Comparison of ENCODE assay signal across 29 mouse cellular contexts in the genomic region with DNA sequence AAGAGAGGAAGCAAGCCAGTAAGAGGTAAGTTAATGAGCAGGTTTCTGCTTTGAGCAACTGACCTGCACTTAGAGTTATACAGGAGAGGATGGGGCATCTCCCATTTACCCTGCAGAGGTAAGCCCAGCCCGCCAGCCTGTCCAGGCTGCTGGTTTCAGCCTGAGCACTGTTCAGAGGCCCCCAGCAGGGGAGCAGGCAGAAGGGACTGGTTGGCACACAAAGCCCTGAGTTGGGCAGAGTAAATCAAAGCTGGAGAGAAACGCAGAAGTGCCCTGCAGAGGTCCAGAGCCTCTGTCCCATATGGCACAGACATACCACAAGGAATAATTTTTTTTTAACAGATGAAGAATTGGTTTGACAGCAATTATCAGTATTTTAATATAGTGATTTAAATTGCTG. TPM values are rescaled to one million over a fixed set of nuclear protein-coding genes. Genes with fewer than 3 reads are reported as not detected.
DNase-seq lines count a peak whose midpoint lies in the region; ATAC-seq and TF ChIP-seq lines count a peak whose summit lies in the region.
"Had no signal": no experiment of that assay in that cellular context is flagged by ENCODE, and none has a peak within 500 bp of the region (broad histone marks: within the 10 kb centered on the region; RNA-seq: fewer than 3 reads in every experiment).

No protein-coding gene starts in this region.

- no peak for TF ChIP-seq CTCF in cerebellum, adult 2 months (IDR thresholded peaks at IDR 0.05; ENCODE audit: borderline replicate concordance, insufficient read depth, low read depth, low read length)

- H3K27me3 ChIP-seq in cerebellum, adult 2 months (ENCODE audit: control insufficient read depth, insufficient read depth, low read length) = no peaks in the 10 kb centered on the region
- H3K27me3 ChIP-seq: hindbrain, embryonic 12.5 days; neural tube, embryonic 15.5 days had no signal

- H3K4me1 ChIP-seq in cerebellum, adult 2 months (ENCODE audit: control insufficient read depth, insufficient read depth, low read length) = peaks cover 25% of the 10 kb centered on the region

- intact Hi-C loops in left cerebral cortex, postnatal 4 days (cut with DNase I) = loop anchor here (10.0 kb wide), 3 partner anchors 91 to 191 kb away; no protein-coding TSS in a partner anchor

- H3K27ac ChIP-seq in cerebellum, adult 2 months (ENCODE audit: insufficient read depth, low read length) = peak overlapping the region; percentile 58
- H3K27ac ChIP-seq: embryonic facial prominence, embryonic 12.5 days; gastrocnemius, adult 2 months; heart, embryonic 15.5 days; hindbrain, embryonic 12.5 days; kidney, embryonic 15.5 days; limb, embryonic 10.5 days; limb, embryonic 15.5 days; liver, embryonic 13.5 days; neural tube, embryonic 15.5 days had no signal

- TF ChIP-seq POLR2A in cerebellum, adult 2 months (IDR thresholded peaks at IDR 0.05; ENCODE audit: borderline replicate concordance, insufficient read depth, low read length) = no peak

- no peak for ATAC-seq in megakaryocyte progenitor cell, adult 5-6 weeks (replicated peaks; ENCODE audit: poor library complexity)
- ATAC-seq: forebrain, embryonic 16.5 days; inflammation-experienced regulatory T-cells, adult 6 months; lung, postnatal 0 days had no signal

- 1% methylated on average over 2 of the region's 2 CpGs for WGBS in cerebellum, adult 2 months

- peak; percentile 84 for DNase-seq in left cerebral cortex, postnatal 4 days
- no peak for DNase-seq in left cerebral cortex, adult 18-20 months (ENCODE audit: low spot score in 2 of 2)
- peak; percentile 73 for DNase-seq in cerebellum, adult 11 months
- DNase-seq in cerebellum, adult 2 months = peak; percentile 77 to 87
- DNase-seq in cerebellum, postnatal 14 days = peak; percentile 84
- DNase-seq in kidney, adult 18-20 months = no peak
- DNase-seq in spleen, postnatal 10 days (ENCODE audit: low spot score in 2 of 2) = no peak
- DNase-seq: adrenal gland, postnatal 25 days; B cell, adult 2 months; gastrocnemius, adult 2 months; gastrocnemius, postnatal 36 days; kidney, adult 11 months; kidney, postnatal 25 days; liver, embryonic 13.5 days; lung, adult 18-20 months; midbrain, embryonic 14.5 days; right cerebral cortex, adult 18-20 months; spleen, adult 18-20 months had no signal

- no peak overlapping the region for H3K4me3 ChIP-seq in cerebellum, adult 2 months (replicated peaks; ENCODE audit: insufficient read depth, low read depth, low read length)
- H3K4me3 ChIP-seq: embryonic facial prominence, embryonic 12.5 days; gastrocnemius, adult 2 months; heart, embryonic 15.5 days; hindbrain, embryonic 12.5 days; kidney, embryonic 15.5 days; limb, embryonic 10.5 days; limb, embryonic 15.5 days; liver, embryonic 13.5 days; neural tube, embryonic 15.5 days had no signal

RNA-seq across cellular contexts. Expression of a gene that starts 5.4 kb away (rescaled TPM):
- 100 to 1,000 TPM; 177 to 198 TPM for total RNA-seq in left cerebral cortex, postnatal 4 days (2021)
- 100 to 1,000 TPM; 125 to 137 TPM for total RNA-seq in left cerebral cortex, adult 18-20 months (2021)
- 78.3 and 80.4 TPM in 2 replicates for polyA plus RNA-seq in cerebellum, adult 2 months (2012; rRNA removed)
- total RNA-seq in megakaryocyte progenitor cell, adult 5-6 weeks (2015) = 7.8 and 15.1 TPM in 2 replicates
- 8.7 and 11.2 TPM in 2 replicates for total RNA-seq in megakaryocyte progenitor cell, adult 5-6 weeks (2017)

Comparison
In these comparisons a context has a peak if more than half of its experiments do, and no peak if none do; other contexts are left out.
1. DNase-seq: peak in left cerebral cortex, postnatal 4 days (single experiment), cerebellum, adult 11 months (single experiment), cerebellum, adult 2 months (2 of 2) and cerebellum, postnatal 14 days (2 of 2); none in left cerebral cortex, adult 18-20 months (0 of 2), kidney, adult 18-20 months (single experiment) and spleen, postnatal 10 days (0 of 2).
2. RNA of a gene that starts 5.4 kb away (total RNA-seq): 177 to 198 TPM in left cerebral cortex, postnatal 4 days and 125 to 137 TPM in left cerebral cortex, adult 18-20 months; 7.8 to 15.1 TPM in megakaryocyte progenitor cell, adult 5-6 weeks; every median in the first group is over 4 times any median in the second.